In genomic region chr11:37478970-37479482, GRCm38 (mm10) we compare ENCODE assay signal across 14 mouse cellular contexts.
"Had no signal": no experiment of that assay in that cellular context is flagged by ENCODE, and none has a peak within 500 bp of the region (broad histone marks: within the 10 kb centered on the region; RNA-seq: fewer than 3 reads in every experiment).

No protein-coding gene starts in this region.

- DNase-seq: gastrocnemius, adult 2 months; gastrocnemius, postnatal 10 days; gastrocnemius, postnatal 25 days; heart, adult 18-20 months; heart, postnatal 10 days; heart, postnatal 4 days; kidney, adult 11 months; kidney, adult 2 months; kidney, adult 9 months; kidney, postnatal 14 days; kidney, postnatal 36 days; layer of hippocampus, adult 9-11 months; layer of hippocampus, postnatal 36 days; left cerebral cortex, postnatal 4 days had no signal
